Mouse (Mus musculus) kidney, postnatal 4 days (tissue): ENCODE data around the gene Ascl2.

Experiments used
- DNase-seq, 2 experiments: peaks; one replicate each; pipeline ENCODE4 v3.0.0; 2021; ENCODE audit warnings: mixed read lengths in 2 of 2

Ascl2 gene

DNA sequence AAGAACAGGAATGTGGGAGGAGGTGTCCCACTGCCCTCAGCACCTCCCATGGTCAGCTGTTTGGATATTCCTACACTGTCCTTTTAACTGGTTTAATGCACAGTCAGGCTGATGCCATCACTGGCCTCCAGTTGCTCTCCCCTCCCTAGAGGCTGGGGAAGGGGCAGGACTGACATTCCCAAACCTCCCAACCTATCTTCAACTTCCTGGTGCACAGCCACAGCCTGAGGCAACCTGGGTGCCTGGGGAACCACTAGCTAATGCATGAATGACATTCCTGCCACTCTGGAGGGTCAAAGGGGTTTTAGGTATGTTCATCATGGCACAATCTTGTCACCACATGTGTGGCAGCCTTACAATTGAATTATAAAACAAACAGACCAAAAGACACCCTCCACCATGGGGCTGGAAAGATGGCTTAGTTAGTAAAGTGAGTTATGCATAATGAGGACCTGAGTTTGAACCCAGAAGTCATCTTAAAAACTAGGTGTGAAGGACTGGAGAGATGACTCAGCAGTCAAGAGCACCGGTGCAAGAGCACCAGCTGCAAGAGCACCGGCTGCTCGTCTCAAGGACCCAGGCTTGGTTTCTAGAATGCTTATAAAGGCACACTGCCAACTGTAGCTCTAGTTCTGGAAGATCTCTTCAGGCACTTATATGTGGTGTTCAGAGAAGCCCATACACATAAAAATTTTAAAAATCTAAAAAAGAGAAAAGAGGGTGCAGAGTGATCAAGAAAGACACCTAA, 28.5 kb upstream of the Ascl2 start:
- DNase-seq: no peak

DNA sequence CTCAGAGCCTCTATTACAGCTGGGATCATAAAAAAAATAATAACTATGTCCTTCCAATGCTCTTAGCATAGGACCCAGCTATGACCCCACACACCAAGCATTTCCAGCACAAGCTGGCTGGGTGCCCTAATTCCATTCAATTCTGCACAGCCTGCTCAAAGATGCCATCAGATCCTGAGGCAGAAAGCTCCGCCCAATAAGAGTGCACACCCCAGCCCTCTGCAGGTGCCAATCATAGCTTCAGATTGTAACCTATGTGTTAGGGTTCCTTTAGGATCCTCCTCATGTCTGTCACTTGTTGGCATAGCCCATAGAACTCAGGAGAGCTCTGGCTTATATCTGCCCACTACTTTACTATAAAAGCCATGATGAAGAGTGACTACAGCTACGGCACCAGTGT, 27.9 kb upstream of the Ascl2 start:
- DNase-seq: no peak

DNA sequence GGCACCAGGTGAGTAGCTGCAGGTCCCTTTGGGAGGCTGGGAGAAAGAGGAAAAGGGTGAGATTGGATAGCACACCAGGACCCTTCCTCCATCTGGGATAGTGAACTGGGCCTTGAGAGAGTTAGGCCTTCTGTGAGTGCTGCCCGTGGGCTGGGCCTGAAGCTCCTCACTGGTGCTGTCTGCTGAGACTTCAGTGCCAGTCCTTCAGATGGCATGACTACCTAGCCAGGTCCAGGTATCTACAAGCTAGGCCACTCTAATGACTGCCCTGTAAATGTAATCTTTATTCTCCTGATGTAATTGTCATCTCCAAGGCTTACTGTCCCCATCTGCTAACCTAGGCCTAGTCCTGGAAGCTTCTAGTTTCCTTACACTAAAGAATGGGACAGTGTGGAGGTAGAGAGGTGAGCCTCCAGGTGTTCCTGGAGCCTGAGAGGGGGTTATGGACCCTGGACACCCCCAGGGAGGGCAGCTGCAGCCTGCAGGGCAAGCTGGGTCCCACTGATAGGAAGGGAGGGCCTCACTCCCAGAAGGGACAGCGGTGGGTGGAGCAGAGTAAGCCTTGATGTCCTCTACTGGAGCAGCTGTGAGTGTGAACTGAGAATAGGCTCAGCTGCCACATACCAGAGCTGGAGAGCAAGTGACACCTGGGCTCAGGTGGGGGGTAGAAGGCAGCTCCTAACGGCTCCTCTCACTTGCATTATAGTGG, 26.7 kb upstream of the Ascl2 start:
- no peak for DNase-seq

DNA sequence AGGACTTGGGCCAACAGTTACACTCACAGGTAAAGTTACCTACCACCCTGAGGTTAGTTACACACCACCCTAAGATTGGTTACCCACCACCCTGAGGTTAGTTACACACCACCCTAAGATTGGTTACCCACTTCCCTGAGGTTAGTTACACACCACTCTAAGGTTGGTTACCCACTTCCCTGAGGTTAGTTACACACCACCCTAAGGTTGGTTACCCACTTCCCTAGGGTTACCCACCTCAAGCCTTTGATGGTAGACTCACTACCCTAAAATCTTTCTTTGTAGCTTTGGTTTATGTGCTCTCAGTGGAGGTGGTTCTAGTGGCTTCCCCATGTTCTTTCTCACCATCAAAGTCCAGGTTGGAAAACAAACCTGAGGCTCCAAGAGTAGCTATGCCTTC, 25.9 kb upstream of the Ascl2 start:
- DNase-seq: no peak

DNA sequence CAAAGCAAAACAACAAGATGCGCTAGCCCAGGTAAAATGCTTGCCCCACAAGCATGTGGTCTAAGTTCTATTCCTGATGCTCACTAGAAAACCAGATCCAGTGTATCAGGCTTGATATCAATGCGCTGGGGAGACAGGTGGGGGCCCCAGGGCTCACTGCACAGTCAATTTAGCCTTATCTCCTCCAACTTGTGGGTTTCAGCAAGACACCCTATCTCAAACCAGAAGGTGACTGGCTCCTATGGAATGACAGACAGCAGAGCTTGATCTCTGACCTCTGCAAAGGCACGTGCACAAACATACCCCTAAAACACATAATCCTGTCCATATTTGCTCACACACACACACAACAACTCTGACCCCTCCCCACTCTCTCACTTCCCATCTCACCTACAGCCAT, 18.7 kb upstream of the Ascl2 start:
- DNase-seq: no peak

DNA sequence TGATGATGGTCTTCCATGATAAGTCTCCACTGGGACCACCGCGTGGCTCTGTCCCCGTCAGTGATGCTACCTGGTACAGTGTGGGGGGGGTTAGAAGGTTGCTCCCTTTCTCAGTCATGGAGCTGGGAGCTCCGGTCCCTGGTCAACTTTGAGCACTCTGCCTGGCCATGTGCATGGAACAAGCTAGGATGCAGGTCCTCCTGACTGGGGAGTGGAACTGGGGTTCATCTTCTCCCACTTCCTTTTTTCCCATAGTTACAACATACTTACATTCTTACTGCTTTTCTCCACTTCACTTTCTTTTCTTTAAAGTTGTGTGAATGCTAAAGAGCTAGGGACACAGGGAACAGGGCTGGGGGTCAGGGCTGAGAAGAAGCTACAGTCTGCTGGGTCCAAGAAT, 16.1 kb upstream of the Ascl2 start:
- no peak for DNase-seq

DNA sequence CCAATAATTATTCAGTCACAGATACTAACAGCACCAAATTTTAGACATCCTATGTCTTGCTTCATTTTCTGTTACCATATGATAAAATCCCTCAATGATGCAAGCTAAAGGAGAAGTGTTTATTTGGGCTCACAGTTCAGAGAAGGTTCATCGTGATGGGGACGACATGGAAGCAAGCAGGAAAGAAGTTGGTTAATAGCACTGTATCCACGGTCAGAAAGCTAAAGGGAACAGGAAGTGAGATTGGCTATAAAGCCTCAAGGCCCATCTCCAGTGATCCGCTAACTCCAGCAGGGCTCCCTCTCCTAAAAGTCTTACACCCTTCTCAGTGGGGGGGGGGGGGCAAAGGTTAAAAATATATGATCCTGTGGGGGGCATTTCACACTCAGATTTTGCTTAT, 12.8 kb upstream of the Ascl2 start:
- DNase-seq: no peak

DNA sequence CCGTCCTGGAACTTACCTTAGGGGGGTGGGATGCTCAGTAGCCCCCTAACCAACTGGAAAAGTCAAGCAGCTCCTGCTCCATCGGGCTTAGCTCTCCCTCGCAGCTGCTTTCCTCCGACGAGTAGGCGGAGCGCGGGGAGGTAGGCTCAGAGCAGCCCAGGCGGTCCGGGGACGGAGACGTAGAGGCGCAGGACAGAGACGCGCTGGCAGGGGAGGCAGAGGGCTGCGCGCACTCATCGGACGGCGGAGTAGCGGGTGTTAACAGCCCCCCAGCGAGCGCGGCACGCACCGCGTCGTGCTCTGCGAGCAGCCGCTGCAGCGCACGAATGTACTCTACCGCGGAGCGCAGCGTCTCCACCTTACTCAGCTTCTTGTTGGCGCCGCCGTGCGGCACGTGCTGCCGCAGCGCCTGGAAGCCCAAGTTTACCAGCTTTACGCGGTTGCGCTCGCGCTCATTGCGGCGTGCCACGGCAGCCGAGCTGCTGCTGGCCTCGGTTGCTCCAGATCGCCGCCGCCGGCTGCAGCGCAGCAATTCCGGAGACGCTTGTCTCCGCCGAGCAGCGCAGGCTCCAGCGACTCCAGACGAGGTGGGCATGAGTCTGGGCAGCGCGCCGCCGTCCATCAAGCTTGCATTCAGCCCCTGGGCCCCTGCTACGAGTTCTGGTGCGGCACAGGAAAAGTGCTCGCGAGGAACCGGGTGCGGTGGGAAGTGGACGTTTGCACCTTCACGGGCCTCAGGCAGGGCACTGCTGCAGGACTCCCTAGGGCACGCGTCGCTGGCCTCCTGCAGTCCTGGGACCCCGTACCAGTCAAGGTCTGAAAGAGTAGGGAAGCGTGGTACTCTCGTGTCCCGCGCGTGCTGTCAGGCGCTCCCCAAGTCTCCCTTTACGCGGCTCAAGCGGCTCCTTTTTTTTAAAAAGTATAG, 918 bp downstream of the Ascl2 start:
- peak; percentile 65 to 78 for DNase-seq

DNA sequence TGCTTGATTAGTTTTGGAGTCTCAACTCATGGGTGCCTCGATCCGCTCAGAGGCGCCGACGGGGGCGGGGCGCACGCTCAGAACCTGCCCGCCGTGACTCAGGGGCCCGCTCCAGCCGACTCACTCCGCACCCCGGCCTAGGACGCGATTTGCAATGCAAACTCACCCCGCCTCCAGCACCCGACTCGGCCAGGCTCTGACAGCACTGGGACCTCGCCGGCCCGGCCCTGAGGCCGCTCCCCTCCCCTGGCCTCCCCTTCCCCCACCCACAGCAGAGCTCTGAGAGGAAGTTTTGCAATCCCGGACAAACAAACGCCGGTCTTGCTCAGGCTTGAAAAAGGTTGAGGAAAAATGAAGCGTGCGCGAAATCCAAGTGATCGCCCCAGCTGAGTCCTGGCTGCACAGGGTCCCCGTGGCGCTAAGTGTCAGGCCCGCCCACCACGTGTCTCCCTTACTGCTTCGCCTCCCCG, 1.6 kb downstream of the Ascl2 start:
- DNase-seq: peak; percentile 47 to 62

DNA sequence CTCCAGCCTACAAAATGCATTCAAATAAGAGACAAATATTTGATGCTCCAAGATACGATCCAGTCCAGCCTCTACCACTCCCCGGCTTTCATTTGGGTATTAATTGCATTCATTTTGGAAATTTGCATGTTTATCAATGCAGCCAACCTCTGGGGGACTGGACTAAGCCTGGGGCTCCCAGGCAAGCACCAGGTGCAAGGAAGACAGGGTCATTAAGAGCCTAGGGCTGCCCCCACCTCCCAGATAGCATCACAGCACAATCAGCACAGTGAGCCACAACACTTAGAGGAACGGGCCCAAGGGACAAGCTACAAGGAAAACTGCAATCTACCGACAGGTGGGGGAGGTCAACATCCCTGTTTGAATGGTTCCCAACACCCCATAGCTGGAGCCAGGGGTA, 9.3 kb downstream of the Ascl2 start:
- no peak for DNase-seq

DNA sequence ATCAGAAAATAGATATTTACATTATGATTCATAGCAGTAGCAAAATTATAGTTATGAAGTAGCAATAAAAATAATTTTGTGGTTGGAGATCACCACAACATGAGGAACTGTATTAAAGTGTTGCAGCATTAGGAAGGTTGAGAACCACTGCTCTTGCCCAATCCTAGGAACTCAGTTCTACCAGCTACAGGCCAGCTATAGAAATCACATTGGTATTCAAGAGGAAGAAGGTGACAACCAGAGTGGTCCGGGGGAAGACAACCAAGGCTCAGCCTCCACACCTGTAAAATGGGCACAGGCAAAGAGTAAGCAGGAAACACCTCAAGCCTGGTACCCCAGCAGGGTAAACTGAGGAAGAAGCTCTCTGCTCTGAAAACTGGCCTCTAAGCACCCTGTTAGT, 10.2 kb downstream of the Ascl2 start:
- DNase-seq: no peak

DNA sequence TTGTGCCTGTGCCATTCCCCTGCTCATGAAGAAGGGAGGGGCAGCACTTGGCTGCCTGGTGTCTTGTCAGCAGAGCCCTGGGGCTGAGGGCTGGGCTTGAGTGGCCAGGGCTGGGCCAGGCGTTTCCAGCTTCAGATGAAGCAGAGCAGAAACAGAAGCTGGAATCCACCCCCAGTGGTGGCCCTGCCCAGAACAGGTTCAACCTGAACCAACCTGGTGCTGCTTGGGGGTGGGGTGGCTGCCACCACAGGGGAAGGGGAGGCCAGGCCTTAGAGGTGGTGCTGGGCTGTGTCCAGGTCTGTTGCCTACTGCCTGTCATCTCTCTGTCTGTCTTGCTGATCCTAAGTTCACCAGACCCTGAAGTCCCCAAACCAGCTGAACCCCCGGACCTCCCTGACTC, 13.0 kb downstream of the Ascl2 start:
- DNase-seq: peak in 1 of 2 experiments; percentile 16

DNA sequence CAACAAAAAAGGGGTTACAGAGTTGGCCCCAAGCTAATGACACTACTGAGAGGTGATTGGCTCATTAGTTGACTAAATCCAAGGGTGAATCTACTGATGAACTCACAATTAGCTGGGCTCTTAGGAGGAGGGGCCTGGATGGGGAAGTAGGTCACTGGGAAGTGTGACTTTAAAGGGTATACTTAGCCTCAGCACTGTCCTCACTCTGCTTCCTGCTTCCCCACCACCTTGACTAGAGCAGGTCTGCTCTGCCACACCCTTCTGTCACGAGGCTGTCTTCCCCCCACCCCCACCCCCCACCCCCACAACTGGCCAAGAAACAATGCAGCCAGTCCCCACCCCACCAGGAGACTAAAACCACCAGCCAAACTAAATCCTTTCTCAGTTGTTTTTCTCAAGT, 19.5 kb downstream of the Ascl2 start:
- no peak for DNase-seq

DNA sequence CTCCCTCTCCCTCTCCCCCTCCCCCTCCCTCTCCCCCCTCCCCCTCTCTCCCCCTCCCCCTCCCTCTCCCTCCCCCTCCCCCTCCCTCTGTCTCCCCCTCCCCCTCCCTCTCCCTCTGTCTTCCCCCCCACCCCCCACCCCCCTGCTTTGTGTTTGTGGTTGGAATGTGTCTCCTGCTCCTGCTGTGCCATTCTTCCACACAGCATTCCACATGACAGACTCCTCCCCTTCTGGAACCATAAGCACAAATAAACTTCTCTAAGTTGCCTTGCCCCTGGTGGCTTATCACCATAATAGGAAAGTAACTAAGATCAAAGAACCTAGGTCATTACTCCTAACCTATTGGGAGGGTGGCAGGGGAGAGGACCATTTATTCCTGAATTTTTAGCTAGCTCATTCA, 31.4 kb downstream of the Ascl2 start:
- no peak for DNase-seq

DNA sequence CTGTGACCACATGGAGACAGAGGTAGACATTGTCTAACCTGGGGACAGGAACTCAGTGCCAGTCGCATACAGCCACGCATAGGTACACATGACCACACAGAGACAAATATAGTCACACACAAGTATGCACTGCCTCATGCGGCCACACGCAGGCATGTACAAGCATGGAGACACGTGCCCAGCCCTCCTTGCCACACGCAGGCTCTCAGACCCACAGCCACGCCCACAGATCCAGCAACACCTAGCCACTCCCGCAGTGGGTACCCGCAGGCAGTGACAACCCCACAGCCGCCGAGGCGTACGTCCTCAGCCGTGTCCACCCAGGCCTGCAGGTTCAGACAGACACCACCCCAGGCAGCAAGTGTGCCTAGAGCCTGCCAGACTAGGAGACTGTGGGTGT, 33.4 kb downstream of the Ascl2 start:
- no peak for DNase-seq

DNA sequence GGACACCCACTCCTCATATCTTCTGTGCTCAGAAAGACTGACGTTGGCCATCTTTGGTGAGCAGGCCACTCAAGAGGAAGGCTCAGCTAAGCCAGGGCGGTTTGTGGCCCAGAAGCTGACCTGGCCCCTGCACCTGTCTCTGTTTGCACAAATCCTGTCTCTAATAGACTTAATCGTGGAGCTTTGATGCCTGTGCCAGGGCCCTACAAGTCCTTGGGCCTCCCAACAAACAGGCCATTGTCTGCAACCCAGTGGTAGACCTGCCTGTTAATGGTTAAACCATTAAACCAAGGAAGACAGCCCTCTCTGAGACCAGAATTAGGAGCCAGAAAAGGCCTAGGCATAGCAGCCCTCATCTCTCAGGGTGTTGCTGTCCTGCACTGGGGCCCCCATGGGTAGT, 36.6 kb downstream of the Ascl2 start:
- peak in 1 of 2 experiments; percentile 8 for DNase-seq

DNA sequence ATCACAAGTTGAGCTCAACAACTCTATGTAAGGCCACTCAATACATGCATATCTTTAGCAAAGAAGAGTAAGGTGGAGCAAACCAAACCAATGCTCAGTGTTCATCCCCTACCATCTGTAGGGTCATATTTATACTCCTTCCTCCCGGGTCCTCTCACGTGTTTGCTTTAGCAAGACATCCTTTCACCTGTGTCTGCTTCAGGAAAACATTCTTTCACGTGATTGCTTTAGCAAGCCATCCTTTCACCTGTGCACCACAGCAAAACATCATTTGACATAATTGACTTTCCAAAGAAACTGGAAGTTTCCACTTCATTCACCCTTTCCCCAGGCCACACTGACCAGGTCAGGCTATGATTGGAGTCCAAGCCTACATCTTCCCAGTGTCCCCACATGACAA, 38.0 kb downstream of the Ascl2 start, which contains the start of gene Th:
Gene Th, minus strand, starts transcription at position 101 of the 400 bp plus-strand sequence.
- DNase-seq: no peak

DNA sequence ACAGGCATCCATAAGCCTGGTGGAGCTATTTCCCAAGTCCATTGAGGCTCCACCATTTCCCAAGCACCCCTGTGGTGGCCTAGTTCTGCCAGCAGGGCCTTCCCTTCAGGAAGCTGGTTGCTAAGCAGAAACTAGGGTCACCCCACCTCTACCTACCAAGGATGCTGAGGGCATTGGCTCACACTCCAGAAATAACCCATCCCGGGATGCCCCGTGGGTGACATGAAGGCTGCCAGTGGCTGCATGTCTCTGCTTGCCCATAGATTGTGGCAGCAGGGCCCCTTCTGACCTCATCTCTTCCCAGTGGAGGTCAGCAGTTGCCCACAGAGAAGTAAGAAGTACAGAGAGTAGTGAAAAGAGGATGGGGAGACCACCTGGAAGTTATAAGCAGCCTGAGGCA, 39.5 kb downstream of the Ascl2 start:
- DNase-seq: no peak

DNA sequence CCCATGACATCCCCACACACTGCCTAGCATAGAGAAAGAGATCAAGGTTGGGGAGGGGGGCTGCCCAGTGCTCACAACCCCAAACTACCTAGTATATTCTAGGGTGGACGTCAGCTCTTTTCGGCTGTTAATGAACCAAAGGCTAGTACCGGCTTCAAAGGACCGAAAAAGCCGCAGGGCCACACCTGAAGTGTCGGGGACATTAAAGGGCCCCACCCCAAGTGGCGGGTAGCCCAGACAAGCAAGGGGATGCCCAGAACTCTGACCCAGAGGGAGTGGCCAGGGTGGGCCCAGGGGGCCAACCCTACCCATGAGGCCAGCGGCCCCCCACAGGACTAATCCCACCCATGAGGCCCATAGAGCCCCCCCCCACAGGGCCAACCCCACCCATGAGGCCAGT, 41.8 kb downstream of the Ascl2 start:
- DNase-seq: no peak

DNA sequence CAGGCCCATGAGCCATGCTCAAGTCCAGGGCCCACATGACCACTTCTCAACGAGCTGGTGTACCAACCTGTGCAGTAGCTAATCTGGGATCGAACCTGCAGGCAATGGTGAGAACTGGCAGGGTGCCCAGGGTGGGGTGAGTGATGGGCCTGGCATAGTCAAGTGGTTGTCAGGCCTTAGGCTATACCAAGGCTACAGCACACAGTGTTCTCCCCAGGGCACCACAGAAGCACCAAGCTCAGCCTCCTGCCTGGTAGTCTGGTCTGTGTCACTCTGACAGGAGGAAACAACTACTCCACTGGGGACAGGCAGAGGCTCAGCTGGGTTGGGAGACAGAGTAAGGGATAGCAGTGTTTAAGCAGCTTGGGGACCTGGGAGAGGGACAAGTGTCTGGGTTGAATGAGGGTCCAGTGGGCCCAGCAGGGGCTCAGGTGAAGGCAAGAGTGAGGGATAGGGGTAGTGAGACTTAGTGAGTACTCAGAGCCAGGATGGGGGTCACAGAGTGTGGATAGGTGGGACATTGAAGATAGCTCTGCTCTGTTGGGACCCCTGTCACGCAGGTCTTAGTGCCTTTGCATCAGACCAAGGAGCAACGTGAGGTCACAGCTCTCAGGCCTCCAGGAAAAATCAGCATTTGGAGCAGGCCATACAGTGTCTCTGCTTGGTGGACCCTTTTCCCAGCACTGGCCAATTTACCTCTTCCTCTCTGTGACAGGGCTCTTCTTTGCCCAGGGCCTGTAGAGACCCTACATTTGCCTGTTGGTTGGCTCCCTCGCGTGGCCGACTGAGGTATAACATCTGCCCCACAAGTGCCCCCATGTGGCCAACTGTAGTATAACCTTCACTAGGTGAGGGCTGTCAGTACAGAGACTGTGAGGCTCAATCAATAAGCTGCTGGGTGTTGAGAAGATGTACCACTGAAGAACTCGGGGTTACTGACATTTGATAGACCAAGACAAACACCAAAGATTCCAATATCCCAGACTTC, 50.1 kb downstream of the Ascl2 start:
- DNase-seq: peak; percentile 83 to 84

DNA sequence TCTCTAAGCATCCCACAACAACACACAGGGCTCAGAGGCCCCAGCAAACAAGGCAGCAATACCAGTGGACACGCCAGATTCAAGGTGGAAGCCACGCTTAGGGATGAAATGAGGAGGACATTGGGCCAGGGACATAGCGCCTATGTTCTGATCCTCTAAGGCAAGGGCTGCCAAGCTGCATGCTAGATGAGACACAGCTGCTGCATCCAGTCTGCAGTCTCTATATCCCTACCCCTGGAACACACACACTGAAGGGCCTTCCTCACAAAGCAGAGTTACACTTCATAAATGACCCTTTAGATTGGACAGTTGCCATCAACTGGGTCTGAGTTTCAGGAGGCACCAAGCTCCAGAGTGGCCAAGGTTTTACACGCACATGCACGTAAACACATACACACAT, 51.4 kb downstream of the Ascl2 start:
- peak; percentile 33 to 41 for DNase-seq
